Mouse (Mus musculus) spleen, adult 2 months (tissue): ENCODE results near the gene Gm20388.

Experiments
- CTCF ChIP-seq: fragments of 200-500 bp; IDR thresholded peaks from 2 replicates; pipeline ENCODE4 v1.5.1; 2011; ENCODE audit warnings: mild to moderate bottlenecking, inconsistent platforms; ENCODE audit not compliant: insufficient read depth, insufficient read length, insufficient replicate concordance; ENCODE audit errors: extremely low read depth
- POLR2A ChIP-seq: fragments of 200-500 bp; IDR thresholded peaks from 2 replicates; pipeline ENCODE4 v1.6.1; 2011; ENCODE audit warnings: low read depth, low read length, inconsistent platforms

DNA sequence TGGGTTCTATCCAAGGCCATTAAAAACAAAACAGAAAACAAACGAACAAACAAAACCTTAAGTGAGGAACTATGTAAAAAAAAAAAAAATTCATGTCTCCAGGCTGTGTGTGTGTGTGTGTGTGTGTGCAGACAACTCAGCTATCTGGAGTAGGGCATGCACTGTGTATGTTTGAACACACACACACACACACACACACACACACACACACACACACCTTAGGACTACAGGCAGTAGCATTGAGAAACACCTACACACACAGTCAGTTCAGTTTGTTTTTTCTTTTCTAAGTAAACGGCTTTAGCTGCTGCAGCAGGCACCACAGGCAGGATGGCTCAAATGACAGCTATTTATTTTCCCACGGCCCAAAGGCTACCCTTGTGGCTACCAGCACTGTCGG lies 1438.4 kb downstream of the Gm20388 start:
- TF ChIP-seq POLR2A (no peak), CTCF (no peak)
